Mouse (Mus musculus) CD4-positive, CD25-positive, alpha-beta regulatory T cell, adult 4 months (primary cell): ENCODE results near the gene Tas1r3. TPM values are rescaled to one million over a fixed set of nuclear protein-coding genes. Genes with fewer than 3 reads are reported as not detected.

Experiments used
- polyA plus RNA-seq, 2 experiments: library from polyadenylated mRNA; unstranded; fragments of 100-300 nt; shearing (Covaris generic); gene quantifications; one replicate each; pipeline ENCODE4 v1.2.1; 2017

The Tas1r3 gene
- polyA plus RNA-seq, 2 experiments from 2014 or later: 0.62 to 0.66 TPM

Other genes with a start within 250 kb of the Tas1r3 start
- 100 to 1,000 TPM; 121 to 144 TPM for gene Cdk11b, start 238.5 kb downstream of the Tas1r3 start, polyA plus RNA-seq
- gene Gm10563, start 218.0 kb downstream of the Tas1r3 start, polyA plus RNA-seq: not detected
- not detected for gene Mmp23, start 210.0 kb downstream of the Tas1r3 start, polyA plus RNA-seq
- gene Mib2, start 194.2 kb downstream of the Tas1r3 start, polyA plus RNA-seq: 1 to 10 TPM; 4.8 to 5.1 TPM
- gene Fndc10, start 169.0 kb downstream of the Tas1r3 start, polyA plus RNA-seq: 1 to 10 TPM in 1 of 2 experiments, under 1 TPM in 1; 0.59 to 1.4 TPM
- gene Ssu72, start 158.6 kb downstream of the Tas1r3 start, polyA plus RNA-seq: 100 to 1,000 TPM; 153 to 164 TPM
- under 1 TPM in 1 of 2 experiments, not detected in 1; 0.24 TPM for gene Tmem240, start 128.6 kb downstream of the Tas1r3 start, polyA plus RNA-seq
- gene Atad3a, start 102.3 kb downstream of the Tas1r3 start, polyA plus RNA-seq: 10 to 100 TPM; 22.9 to 32.9 TPM
- under 1 TPM in 1 of 2 experiments, not detected in 1; 0.23 TPM for gene Vwa1, start 88.7 kb downstream of the Tas1r3 start, polyA plus RNA-seq
- not detected for gene Tmem88b, start 77.5 kb downstream of the Tas1r3 start, polyA plus RNA-seq
- gene Ankrd65, start 72.9 kb downstream of the Tas1r3 start, polyA plus RNA-seq: not detected
- gene Mrpl20, start 60.5 kb downstream of the Tas1r3 start, polyA plus RNA-seq: 100 to 1,000 TPM; 117 to 130 TPM
- gene Ccnl2, start 50.9 kb downstream of the Tas1r3 start, polyA plus RNA-seq: 100 to 1,000 TPM in 1 of 2 experiments, 10 to 100 TPM in 1; 99.1 to 124 TPM
- 100 to 1,000 TPM; 167 to 217 TPM for gene Aurkaip1, start 32.1 kb downstream of the Tas1r3 start, polyA plus RNA-seq
- 1 to 10 TPM; 2.1 to 2.3 TPM for gene Mxra8, start 23.7 kb downstream of the Tas1r3 start, polyA plus RNA-seq
- gene Dvl1, start 16.0 kb downstream of the Tas1r3 start, polyA plus RNA-seq: 1 to 10 TPM; 2.2 to 4.7 TPM
- 10 to 100 TPM; 17.0 to 20.1 TPM for gene Cptp, start 6.1 kb upstream of the Tas1r3 start, polyA plus RNA-seq
- gene Ints11, start 6.2 kb upstream of the Tas1r3 start, polyA plus RNA-seq: 100 to 1,000 TPM in 1 of 2 experiments, 10 to 100 TPM in 1; 93.4 to 109 TPM
- gene Pusl1, start 28.4 kb upstream of the Tas1r3 start, polyA plus RNA-seq: 10 to 100 TPM; 22.1 to 27.6 TPM
- 1 to 10 TPM; 3.2 to 4.1 TPM for gene Acap3, start 28.5 kb upstream of the Tas1r3 start, polyA plus RNA-seq
- gene Ube2j2, start 80.5 kb upstream of the Tas1r3 start, polyA plus RNA-seq: 10 to 100 TPM; 21.6 to 29.7 TPM
- 1 to 10 TPM; 7.6 TPM for gene C1qtnf12, start 99.0 kb upstream of the Tas1r3 start, polyA plus RNA-seq
- gene B3galt6, start 129.3 kb upstream of the Tas1r3 start, polyA plus RNA-seq: 1 to 10 TPM in 1 of 2 experiments, under 1 TPM in 1; 0.92 to 1.3 TPM
- 100 to 1,000 TPM; 528 to 589 TPM for gene Sdf4, start 129.5 kb upstream of the Tas1r3 start, polyA plus RNA-seq
- 1,000 to 10,000 TPM; 1,065 to 1,393 TPM for gene Tnfrsf4, start 150.5 kb upstream of the Tas1r3 start, polyA plus RNA-seq
- 100 to 1,000 TPM; 745 to 823 TPM for gene Tnfrsf18, start 162.8 kb upstream of the Tas1r3 start, polyA plus RNA-seq
- gene Ttll10, start 196.1 kb upstream of the Tas1r3 start, polyA plus RNA-seq: under 1 TPM; 0.35 to 0.81 TPM
- 10 to 100 TPM; 17.4 to 29.4 TPM for gene 9430015G10Rik, start 246.6 kb upstream of the Tas1r3 start, polyA plus RNA-seq